Mouse (Mus musculus): ENCODE measurements at regions not wholly inside any gene's neighbourhood (a gene's known extent, or its start where the extent isn't known, plus 50 kb on each side); places are given as distances from the start of the nearest gene placed in this dataset.

DNA sequence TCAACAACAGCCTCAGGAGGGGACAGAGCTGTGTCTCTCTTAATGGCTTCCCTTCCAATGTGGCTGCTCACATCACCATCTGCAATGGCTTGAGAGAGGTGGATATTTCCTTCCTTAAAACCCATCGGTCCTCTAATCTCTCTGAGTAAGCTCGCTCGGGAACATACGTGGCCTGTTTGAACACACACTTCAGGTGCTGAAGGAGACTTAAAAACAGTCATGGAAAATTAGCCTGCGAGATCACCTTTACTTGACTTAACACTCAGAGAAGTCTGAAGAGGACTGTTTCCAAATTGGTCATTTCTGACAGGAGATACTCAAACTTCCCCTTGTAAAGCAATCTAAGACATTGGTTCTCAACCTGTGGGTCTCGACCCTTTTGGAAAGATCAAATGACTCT, 83.0 kb downstream of the Vegfa start:
- TF ChIP-seq MYC (IDR thresholded peaks at IDR 0.05; ENCODE audit: low read depth, low read length) (no peak), TAL1 (IDR thresholded peaks at IDR 0.05; ENCODE audit: low read length) (no peak), CHD2 (IDR thresholded peaks at IDR 0.05; ENCODE audit: low read length) (no peak), CTCF (IDR thresholded peaks at IDR 0.05 in 2 of 3, conservative IDR thresholded peaks at IDR 0.05 in 1 of 3; ENCODE audit: control insufficient read depth in 1 of 3, insufficient read depth in 1 of 3, low read depth in 2 of 3, low read length in 3 of 3, poor library complexity in 1 of 3, severe bottlenecking in 1 of 3) (no peak), SMC3 (IDR thresholded peaks at IDR 0.05; ENCODE audit: low read depth, low read length) (no peak), EP300 (IDR thresholded peaks at IDR 0.05; ENCODE audit: low read depth in 1 of 2, low read length in 2 of 2) (no peak), NRF1 (IDR thresholded peaks at IDR 0.05; ENCODE audit: insufficient read depth, low read depth, low read length, poor library complexity, severe bottlenecking) (no peak), GABPA (IDR thresholded peaks at IDR 0.05; ENCODE audit: low read depth, low read length) (no peak), JUND (IDR thresholded peaks at IDR 0.05; ENCODE audit: low read depth, low read length) (no peak), ZKSCAN1 (IDR thresholded peaks at IDR 0.05; ENCODE audit: low read depth, low read length) (no peak), MAZ (IDR thresholded peaks at IDR 0.05; ENCODE audit: low read depth, low read length) (no peak), MXI1 (IDR thresholded peaks at IDR 0.05; ENCODE audit: low read depth, low read length) (no peak), POLR2AphosphoS2 (IDR thresholded peaks at IDR 0.05; ENCODE audit: low read length) (no peak), MAX (IDR thresholded peaks at IDR 0.05; ENCODE audit: low read length) (no peak)
